Mouse (Mus musculus) cerebellum, postnatal 10 days (tissue): ENCODE data around the gene Yrdc.

Experiments used
- DNase-seq, 2 experiments: peaks; one replicate each; pipeline ENCODE4 v3.0.0; 2021; ENCODE audit warnings: mixed read lengths in 2 of 2

Gene Yrdc

DNA sequence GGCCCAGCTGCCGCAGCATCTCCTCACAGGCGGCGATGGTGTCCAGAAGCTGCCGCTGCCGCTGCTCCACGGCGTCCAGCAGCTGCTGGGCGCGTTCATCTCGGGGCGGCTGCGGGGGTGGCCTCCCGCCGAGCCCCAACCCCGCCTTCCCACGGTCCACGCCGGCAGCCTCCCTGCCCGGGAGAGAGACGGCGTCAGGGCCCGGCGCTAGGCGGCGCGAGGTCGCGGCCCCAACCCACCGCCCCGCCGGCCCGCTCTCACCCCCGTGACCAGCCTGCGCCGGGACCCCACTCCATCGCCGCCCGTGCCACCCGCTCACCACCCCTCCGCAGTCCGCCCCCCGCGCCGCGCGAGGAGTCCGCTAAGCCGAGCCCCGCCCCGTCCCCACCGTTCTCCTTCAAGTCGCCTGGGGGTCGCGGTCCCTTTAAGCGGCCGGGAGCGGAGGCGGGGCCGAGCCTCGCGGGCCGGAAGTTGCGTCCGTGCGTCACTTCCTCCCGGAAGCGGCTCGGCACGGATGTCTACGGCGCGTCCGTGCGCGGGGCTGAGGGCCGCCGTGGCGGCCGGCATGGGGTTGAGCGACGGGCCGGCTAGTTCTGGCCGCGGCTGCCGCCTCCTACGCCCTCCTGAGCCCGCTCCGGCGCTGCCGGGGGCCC is at the start of gene Yrdc:
Gene Yrdc (plus strand): TSS at position 419 of the 653 bp plus-strand sequence.
- DNase-seq: peak; percentile 97 to 98

DNA sequence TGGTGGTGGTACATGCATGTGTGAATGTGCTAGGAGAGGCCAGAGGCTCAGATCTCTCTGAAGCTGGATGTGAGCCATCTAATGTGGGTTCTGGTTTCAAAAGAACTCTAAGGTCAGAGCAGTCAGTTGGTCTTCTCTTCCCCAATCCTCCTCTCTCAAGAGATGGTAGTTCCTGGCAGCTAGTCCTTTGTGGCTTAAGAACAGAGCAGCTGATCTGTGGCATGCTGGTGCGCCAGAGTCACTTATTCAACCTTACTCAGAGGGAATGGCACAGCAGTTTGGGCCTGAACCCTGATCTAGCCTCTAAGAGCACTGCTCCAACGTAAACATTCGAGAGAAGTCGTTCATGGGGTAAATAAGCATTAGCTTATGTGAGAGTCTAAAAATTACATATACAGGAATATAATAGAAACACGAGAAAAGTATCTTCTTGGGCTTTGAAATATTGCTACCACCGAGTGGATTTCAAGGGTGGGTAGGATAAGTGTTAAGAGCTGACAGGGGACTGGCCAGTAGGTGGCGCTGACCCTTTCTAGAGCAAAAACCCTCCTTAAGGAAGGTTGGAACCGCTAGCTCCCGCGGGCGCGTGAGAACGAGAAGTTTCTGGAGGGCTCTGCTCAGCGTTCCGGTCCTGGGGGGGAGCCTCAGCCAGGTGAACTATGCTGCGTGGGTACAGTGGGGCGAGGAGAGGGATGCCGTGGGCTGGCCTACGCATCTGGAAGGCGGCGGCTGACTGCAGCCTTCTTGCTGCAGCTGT is 48.7 kb upstream of the Yrdc start, which contains the start of gene Mtf1:
Gene Mtf1 (plus strand): TSS at position 553 of the 757 bp plus-strand sequence.
- DNase-seq: peak; percentile 97 to 98

GRCm38 (mm10) chr4:124802309-124803260 is 47.9 kb upstream of the Yrdc start:
- DNase-seq: peak; percentile 97

DNA sequence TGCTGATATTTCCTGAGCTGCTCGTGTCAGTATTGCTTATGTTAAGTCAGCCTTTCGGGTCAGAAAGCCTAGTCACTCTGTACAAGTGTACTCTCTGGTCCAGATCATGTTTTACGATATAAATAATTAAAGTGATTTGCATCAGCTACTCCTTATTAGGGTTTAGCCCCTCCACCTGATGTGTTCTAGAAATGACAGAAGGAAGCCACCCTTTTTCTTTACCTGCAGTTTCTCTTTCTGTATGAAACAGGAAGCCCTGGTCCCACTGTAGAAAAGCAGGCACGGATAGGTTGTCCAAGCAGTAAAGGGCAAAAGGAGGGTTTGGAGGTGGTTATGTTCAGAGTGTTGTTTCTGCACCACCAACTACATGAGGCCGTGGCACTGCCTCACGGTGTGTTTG is 47.1 kb upstream of the Yrdc start:
- DNase-seq: no peak

- DNase-seq: no peak
Observed at GRCm38 (mm10) chr4:124808511-124808910, 42.0 kb upstream of the Yrdc start.

- no peak for DNase-seq
Observed at GRCm38 (mm10) chr4:124809136-124809883, 41.2 kb upstream of the Yrdc start.

- no peak for DNase-seq
Observed at GRCm38 (mm10) chr4:124810056-124810455, 40.4 kb upstream of the Yrdc start.

DNA sequence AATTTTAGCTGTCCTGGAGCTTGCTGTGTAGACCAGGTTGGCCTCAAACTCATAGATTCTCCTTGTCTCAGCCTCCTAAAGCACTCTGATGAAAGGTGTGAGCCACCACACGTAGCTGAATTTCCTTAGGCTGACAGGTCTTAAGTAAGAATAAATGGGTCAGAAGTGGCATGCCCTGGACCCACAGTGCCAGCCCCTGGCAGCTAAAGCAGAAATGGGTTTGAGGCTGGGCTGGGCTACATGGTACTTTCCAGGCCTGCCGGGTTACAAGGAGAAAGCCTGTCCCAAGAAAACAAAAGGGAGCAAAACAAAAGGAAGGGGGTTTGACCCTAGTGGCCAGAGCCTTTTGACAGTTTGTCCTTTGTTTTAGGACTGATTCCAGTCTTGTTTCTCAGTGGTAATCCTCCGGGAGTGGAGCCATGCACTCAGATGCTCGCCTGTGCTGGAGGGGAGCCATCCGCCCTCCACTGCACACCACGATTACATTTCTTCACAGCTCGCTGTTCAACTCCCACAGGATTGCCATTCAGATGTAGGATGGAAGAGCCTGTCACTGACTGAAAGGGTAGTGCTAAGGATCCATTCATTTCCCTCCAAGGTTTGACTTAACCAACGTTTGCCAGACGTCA is 39.0 kb upstream of the Yrdc start:
- peak; percentile 42 to 55 for DNase-seq

DNA sequence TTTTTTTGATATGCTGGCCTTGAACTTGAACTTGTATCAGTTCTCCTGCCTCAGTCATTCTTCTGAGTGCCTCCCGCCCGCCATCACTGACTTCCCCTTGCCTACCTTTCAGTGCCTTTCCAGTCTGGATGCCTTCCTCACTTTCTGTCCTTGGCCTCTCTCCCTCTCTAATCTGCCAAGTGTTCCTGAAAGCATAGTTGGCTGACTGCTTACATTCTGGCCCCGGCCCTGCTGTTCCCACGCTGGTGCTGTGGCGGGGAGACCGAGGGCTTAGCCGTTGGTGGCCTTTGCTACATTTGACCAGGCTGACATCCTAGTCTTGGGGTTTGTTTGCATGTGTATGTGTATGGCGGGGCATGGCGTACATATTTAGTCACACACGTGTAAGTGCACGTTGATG is 34.6 kb upstream of the Yrdc start:
- peak; percentile 76 to 82 for DNase-seq

- DNase-seq: peak in 1 of 2 experiments; percentile 28
Observed at GRCm38 (mm10) chr4:124817803-124818202, 32.7 kb upstream of the Yrdc start.

DNA sequence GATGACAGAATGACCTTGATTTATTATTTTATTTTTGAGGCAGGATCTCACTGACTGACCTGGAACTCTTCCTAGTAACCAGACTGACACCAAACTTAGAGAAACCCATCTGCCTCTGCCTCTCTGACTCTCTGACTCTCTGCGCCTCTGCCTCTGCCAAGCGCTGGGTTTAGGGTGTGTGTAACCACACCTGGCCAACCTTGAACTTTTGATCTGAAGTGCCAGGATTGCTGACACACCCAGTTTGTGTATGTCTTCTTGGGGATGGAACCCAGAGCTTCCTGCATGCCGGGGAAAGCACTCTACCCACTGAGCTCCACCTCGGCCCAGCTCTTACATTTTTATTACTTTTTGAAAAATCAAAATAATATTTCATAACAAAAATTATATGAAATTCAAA is 31.6 kb upstream of the Yrdc start:
- DNase-seq: no peak

GRCm38 (mm10) chr4:124824967-124825366 is 25.5 kb upstream of the Yrdc start:
- no peak for DNase-seq

- DNase-seq: no peak
Observed at GRCm38 (mm10) chr4:124825371-124825965, 25.0 kb upstream of the Yrdc start.

DNA sequence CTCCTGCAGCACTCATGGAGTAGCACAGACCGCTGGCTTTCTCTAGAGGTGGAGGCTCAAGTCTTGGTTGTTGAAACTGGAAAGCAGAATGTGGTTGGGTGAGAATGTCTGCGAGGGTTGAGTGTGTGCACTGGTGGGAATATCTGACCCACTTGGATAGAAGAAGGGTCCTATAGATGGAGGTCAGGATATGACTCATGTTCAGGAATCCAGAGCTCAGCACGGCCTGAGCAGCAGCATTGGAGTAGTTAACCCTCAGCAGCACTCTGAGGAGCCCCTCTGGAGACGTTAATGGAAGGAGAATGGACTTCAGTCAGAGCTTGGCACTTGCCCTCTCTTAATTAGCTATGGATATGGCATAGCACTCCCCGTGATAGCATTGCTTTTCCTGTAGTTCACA is 20.8 kb upstream of the Yrdc start:
- no peak for DNase-seq

DNA sequence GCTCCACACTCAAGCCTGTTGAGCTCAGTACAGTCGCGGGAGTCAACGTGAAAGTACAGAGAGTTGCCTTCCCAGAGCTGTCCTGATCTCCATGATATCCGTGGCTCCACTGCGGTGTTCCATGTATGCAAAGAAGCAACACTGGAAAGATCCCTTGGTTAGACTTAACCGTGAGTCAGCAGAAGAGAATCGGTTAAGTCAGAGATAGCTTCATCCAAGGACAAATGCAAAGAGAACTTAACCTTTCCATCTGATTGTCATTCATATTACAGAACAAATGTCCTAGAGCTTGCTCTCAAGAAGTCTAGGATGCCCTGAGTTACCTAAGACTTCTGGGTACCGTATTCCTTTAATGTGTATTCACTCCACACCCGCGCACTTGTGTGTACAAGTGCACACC is 17.7 kb upstream of the Yrdc start:
- no peak for DNase-seq

DNA sequence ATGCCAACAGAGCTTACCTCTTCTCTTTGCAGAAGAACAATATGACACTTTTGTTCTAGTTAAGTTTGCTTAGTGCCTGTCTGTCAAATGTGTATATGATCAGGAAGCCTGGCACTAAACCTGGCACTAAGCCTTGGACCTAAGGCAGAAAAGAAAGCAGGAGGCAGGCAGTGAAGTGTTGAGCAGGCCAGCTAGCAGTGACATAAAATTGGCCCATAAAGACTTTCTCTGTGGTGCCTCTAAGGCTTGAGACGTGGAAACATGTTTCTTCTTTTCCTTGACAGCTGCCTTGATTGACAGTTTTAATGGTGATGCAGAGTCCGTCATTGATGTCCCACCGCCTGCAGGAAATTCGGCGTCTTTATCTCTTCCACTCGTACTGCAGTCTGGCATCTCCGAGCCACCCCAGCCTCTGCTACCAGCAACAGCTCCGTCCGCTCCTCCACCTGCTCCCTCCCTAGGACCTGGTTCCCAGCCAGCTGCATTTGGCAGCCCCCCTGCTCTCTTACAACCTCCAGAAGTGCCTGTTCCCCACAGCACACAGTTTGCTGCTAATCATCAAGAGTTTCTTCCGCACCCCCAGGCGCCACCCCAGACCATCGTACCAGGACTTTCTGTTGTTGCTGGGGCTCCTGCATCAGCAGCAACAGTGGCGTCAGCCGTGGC is 12.3 kb upstream of the Yrdc start:
- peak; percentile 87 to 93 for DNase-seq

DNA sequence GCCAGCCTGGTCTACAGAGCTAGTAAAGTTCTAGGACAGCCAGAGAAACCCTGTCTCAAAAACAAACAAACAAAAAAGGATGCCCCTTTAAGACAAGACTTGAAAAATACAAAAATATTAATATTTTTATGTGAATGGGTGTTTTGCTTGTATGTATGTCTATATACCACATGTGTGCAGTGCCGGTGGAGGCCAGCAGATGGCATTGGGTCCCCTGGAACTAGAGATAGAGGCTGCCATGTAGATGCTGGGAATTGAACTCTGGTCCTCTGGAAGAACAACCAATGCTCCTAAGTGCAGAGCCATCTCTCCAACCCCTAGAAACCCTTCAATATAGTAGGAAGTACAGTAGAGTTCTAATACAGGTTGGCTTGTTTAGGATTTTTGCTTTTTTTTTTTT is 9.5 kb upstream of the Yrdc start:
- no peak for DNase-seq

DNA sequence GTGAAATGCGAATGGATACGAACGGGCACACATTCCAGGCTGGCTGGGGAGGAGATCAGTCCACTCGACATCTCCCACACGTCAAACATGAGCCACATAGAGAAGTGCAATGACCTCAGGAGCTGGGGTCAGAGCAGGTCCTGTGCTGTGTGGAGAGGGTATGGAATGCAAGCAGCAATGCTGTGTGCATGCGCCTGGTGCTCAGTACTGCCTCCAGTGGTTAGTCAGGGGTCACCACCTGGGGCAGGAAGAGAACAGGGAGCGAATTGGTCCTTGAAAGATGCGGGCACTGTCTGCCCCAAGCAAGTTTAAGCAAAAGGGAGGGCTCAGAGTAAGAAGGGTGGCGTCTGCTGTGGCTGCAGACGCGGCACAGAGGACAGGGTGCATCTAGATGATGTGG is 7.0 kb upstream of the Yrdc start:
- DNase-seq: peak; percentile 69 to 73

DNA sequence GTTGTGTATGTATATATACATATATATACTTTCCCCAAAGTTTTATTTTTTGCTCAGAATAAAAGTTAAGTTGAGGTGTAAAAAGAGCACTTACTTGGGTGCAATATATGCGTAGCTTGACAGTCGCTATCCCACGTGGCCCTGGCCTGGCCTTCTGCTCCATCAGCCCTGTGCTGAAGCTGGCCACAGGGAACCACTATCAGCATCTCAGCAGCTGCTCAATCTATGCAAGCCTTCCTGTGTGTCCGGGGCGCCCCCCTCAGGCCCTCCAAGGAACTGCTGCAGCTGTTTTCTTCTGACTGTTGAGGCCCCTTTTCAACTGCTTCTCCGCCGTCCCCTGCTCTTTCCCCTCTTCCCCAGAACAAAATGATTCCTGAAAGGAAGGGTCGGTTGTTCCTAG is 2.9 kb upstream of the Yrdc start:
- peak; percentile 93 to 96 for DNase-seq

- DNase-seq: peak; percentile 90 to 93
Observed at GRCm38 (mm10) chr4:124849631-124850260, 733 bp upstream of the Yrdc start.
